Mouse (Mus musculus): ENCODE measurements at regions not wholly inside any gene's neighbourhood (a gene's known extent, or its start where the extent isn't known, plus 50 kb on each side); places are given as distances from the start of the nearest gene placed in this dataset.

GRCm38 (mm10) chr17:10086132-10086531 lies 233.5 kb downstream of the Qk start:
- ATAC-seq (replicated peaks; ENCODE audit: low FRiP score, low read depth) (no peak), DNase-seq (ENCODE audit: low spot score) (peak; percentile 38)
- Histone ChIP-seq H3K27me3 (ENCODE audit: insufficient read depth, low read length) (no peaks in the 10 kb centered on the region), H3K27ac (no peak overlapping the region), H3K4me2 (ENCODE audit: low read length) (no peak overlapping the region), H3K4me3 (replicated peaks; ENCODE audit: low read depth, low read length) (no peak overlapping the region), H3K4me1 (replicated peaks; ENCODE audit: insufficient read depth, low read length) (no peaks in the 10 kb centered on the region), H3K36me3 (ENCODE audit: insufficient read depth, low read length) (no peaks in the 10 kb centered on the region), H3K9ac (ENCODE audit: low read depth, low read length) (no peak overlapping the region), H3K9me3 (replicated peaks; ENCODE audit: low read length) (no peaks in the 10 kb centered on the region)
- no peak for TF ChIP-seq CTCF (IDR thresholded peaks at IDR 0.05; ENCODE audit: low read depth)
- 33% methylated on average over 2 of the region's 2 CpGs for WGBS

- TF ChIP-seq CTCF (IDR thresholded peaks at IDR 0.05; ENCODE audit: low read depth) = no peak
- no peak overlapping the region for H3K9ac ChIP-seq (ENCODE audit: low read depth, low read length)
- no peak overlapping the region for H3K4me2 ChIP-seq (ENCODE audit: low read length)
- ATAC-seq (replicated peaks; ENCODE audit: low FRiP score, low read depth) (no peak), DNase-seq (ENCODE audit: low spot score) (no peak)
- H3K4me1 ChIP-seq (replicated peaks; ENCODE audit: insufficient read depth, low read length) = no peaks in the 10 kb centered on the region
- WGBS = 53% methylated on average over 10 of the region's 10 CpGs
- H3K4me3 ChIP-seq (replicated peaks; ENCODE audit: low read depth, low read length) = no peak overlapping the region
- H3K27ac ChIP-seq = no peak overlapping the region
- H3K27me3 ChIP-seq (ENCODE audit: insufficient read depth, low read length) = no peaks in the 10 kb centered on the region
- no peaks in the 10 kb centered on the region for H3K9me3 ChIP-seq (replicated peaks; ENCODE audit: low read length)
- H3K36me3 ChIP-seq (ENCODE audit: insufficient read depth, low read length) = no peaks in the 10 kb centered on the region
These were observed 237.9 kb downstream of the Qk start for GRCm38 (mm10) chr17:10081721-10082120.

GRCm38 (mm10) chr17:10079853-10080650 lies 239.6 kb downstream of the Qk start:
- H3K36me3 ChIP-seq (ENCODE audit: insufficient read depth, low read length) = no peaks in the 10 kb centered on the region
- H3K4me2 ChIP-seq (ENCODE audit: low read length) = no peak overlapping the region
- 32% methylated on average over 15 of the region's 15 CpGs for WGBS
- H3K4me3 ChIP-seq (replicated peaks; ENCODE audit: low read depth, low read length) = no peak overlapping the region
- H3K4me1 ChIP-seq (replicated peaks; ENCODE audit: insufficient read depth, low read length) = no peaks in the 10 kb centered on the region
- no peaks in the 10 kb centered on the region for H3K27me3 ChIP-seq (ENCODE audit: insufficient read depth, low read length)
- H3K9me3 ChIP-seq (replicated peaks; ENCODE audit: low read length) = no peaks in the 10 kb centered on the region
- no peak overlapping the region for H3K27ac ChIP-seq
- TF ChIP-seq CTCF (IDR thresholded peaks at IDR 0.05; ENCODE audit: low read depth) = no peak
- H3K9ac ChIP-seq (ENCODE audit: low read depth, low read length) = no peak overlapping the region
- DNase-seq (ENCODE audit: low spot score) = peak; percentile 56
- peak; percentile 90 for ATAC-seq (replicated peaks; ENCODE audit: low FRiP score, low read depth)

- Histone ChIP-seq H3K4me1 (replicated peaks; ENCODE audit: insufficient read depth, low read length) (no peaks in the 10 kb centered on the region), H3K27me3 (ENCODE audit: insufficient read depth, low read length) (no peaks in the 10 kb centered on the region), H3K4me2 (ENCODE audit: low read length) (no peak overlapping the region), H3K4me3 (replicated peaks; ENCODE audit: low read depth, low read length) (no peak overlapping the region), H3K9ac (ENCODE audit: low read depth, low read length) (no peak overlapping the region), H3K9me3 (replicated peaks; ENCODE audit: low read length) (no peaks in the 10 kb centered on the region), H3K36me3 (ENCODE audit: insufficient read depth, low read length) (no peaks in the 10 kb centered on the region), H3K27ac (no peak overlapping the region)
- ATAC-seq (replicated peaks; ENCODE audit: low FRiP score, low read depth) (no peak), DNase-seq (ENCODE audit: low spot score) (no peak)
- no peak for TF ChIP-seq CTCF (IDR thresholded peaks at IDR 0.05; ENCODE audit: low read depth)
- WGBS = 56% methylated on average over 7 of the region's 7 CpGs
These were observed 240.9 kb downstream of the Qk start for GRCm38 (mm10) chr17:10078536-10079319.

GRCm38 (mm10) chr17:10073301-10073700 lies 246.4 kb downstream of the Qk start:
- H3K36me3 ChIP-seq (ENCODE audit: insufficient read depth, low read length) = no peaks in the 10 kb centered on the region
- H3K9me3 ChIP-seq (replicated peaks; ENCODE audit: low read length) = no peaks in the 10 kb centered on the region
- DNase-seq (ENCODE audit: low spot score) = no peak
- H3K27ac ChIP-seq = no peak overlapping the region
- H3K4me2 ChIP-seq (ENCODE audit: low read length) = no peak overlapping the region
- no peaks in the 10 kb centered on the region for H3K4me1 ChIP-seq (replicated peaks; ENCODE audit: insufficient read depth, low read length)
- H3K4me3 ChIP-seq (replicated peaks; ENCODE audit: low read depth, low read length) = no peak overlapping the region
- H3K27me3 ChIP-seq (ENCODE audit: insufficient read depth, low read length) = no peaks in the 10 kb centered on the region
- ATAC-seq (replicated peaks; ENCODE audit: low FRiP score, low read depth) = no peak
- no peak for TF ChIP-seq CTCF (IDR thresholded peaks at IDR 0.05; ENCODE audit: low read depth)
- H3K9ac ChIP-seq (ENCODE audit: low read depth, low read length) = no peak overlapping the region

- Histone ChIP-seq H3K9ac (ENCODE audit: low read depth, low read length) (no peak overlapping the region), H3K4me3 (replicated peaks; ENCODE audit: low read depth, low read length) (no peak overlapping the region), H3K27ac (no peak overlapping the region), H3K27me3 (ENCODE audit: insufficient read depth, low read length) (no peaks in the 10 kb centered on the region), H3K9me3 (replicated peaks; ENCODE audit: low read length) (no peaks in the 10 kb centered on the region), H3K4me2 (ENCODE audit: low read length) (no peak overlapping the region), H3K36me3 (ENCODE audit: insufficient read depth, low read length) (no peaks in the 10 kb centered on the region), H3K4me1 (replicated peaks; ENCODE audit: insufficient read depth, low read length) (no peaks in the 10 kb centered on the region)
- no peak for TF ChIP-seq CTCF (IDR thresholded peaks at IDR 0.05; ENCODE audit: low read depth)
- DNase-seq (ENCODE audit: low spot score) = no peak
- 95% methylated on average over 3 of the region's 3 CpGs for WGBS
- no peak for ATAC-seq (replicated peaks; ENCODE audit: low FRiP score, low read depth)
These were observed 250.4 kb downstream of the Qk start for GRCm38 (mm10) chr17:10069251-10069650.

Measured in kidney, postnatal 0 days (tissue).